Mouse (Mus musculus): ENCODE results near the gene Gm9376. TPM values are rescaled to one million over a fixed set of nuclear protein-coding genes. Genes with fewer than 3 reads are reported as not detected.

The Gm9376 gene
- polyA plus RNA-seq, 1 experiment from 2014 or later, result not detected

GRCm38 (mm10) chr14:118272594-118273555 is 6.1 kb downstream of the Gm9376 start:
- Histone ChIP-seq H3K36me3 (ENCODE audit: control insufficient read depth, insufficient read depth, low read length) (no peaks in the 10 kb centered on the region), H3K9ac (ENCODE audit: low read length) (no peak overlapping the region), H3K9me3 (replicated peaks; ENCODE audit: control insufficient read depth, low read length) (no peaks in the 10 kb centered on the region), H3K4me3 (ENCODE audit: low read depth, low read length) (no peak overlapping the region), H3K27me3 (replicated peaks; ENCODE audit: control insufficient read depth, insufficient read depth, low read length) (no peaks in the 10 kb centered on the region), H3K4me2 (ENCODE audit: low read length) (no peak overlapping the region), H3K27ac (ENCODE audit: low read depth, low read length) (no peak overlapping the region), H3K4me1 (ENCODE audit: control insufficient read depth, insufficient read depth, low read length) (no peaks in the 10 kb centered on the region)
- DNase-seq (ENCODE audit: low spot score) (no peak), ATAC-seq (no peak)
- 84% methylated on average over 6 of the region's 6 CpGs for WGBS

GRCm38 (mm10) chr14:118277704-118278498 is 11.1 kb downstream of the Gm9376 start:
- no peak overlapping the region for H3K27ac ChIP-seq (ENCODE audit: low read depth, low read length)
- no peak overlapping the region for H3K4me2 ChIP-seq (ENCODE audit: low read length)
- ATAC-seq, result no peak
- no peaks in the 10 kb centered on the region for H3K27me3 ChIP-seq (replicated peaks; ENCODE audit: control insufficient read depth, insufficient read depth, low read length)
- H3K9ac ChIP-seq (ENCODE audit: low read length), result no peak overlapping the region
- peaks cover 8% of the 10 kb centered on the region; the same call in 1 of the 2 replicates for H3K9me3 ChIP-seq (replicated peaks; ENCODE audit: control insufficient read depth, low read length)
- no peak for DNase-seq (ENCODE audit: low spot score)
- H3K4me1 ChIP-seq (ENCODE audit: control insufficient read depth, insufficient read depth, low read length), result no peaks in the 10 kb centered on the region
- no peak overlapping the region for H3K4me3 ChIP-seq (ENCODE audit: low read depth, low read length)
- WGBS, result 89% methylated on average over 7 of the region's 7 CpGs
- H3K36me3 ChIP-seq (ENCODE audit: control insufficient read depth, insufficient read depth, low read length), result no peaks in the 10 kb centered on the region

GRCm38 (mm10) chr14:118282272-118282671 is 15.5 kb downstream of the Gm9376 start:
- ATAC-seq (no peak), DNase-seq (ENCODE audit: low spot score) (no peak)
- Histone ChIP-seq H3K9me3 (replicated peaks; ENCODE audit: control insufficient read depth, low read length) (peaks cover 8% of the 10 kb centered on the region; the same call in 1 of the 2 replicates), H3K36me3 (ENCODE audit: control insufficient read depth, insufficient read depth, low read length) (no peaks in the 10 kb centered on the region), H3K4me2 (ENCODE audit: low read length) (no peak overlapping the region), H3K4me1 (ENCODE audit: control insufficient read depth, insufficient read depth, low read length) (no peaks in the 10 kb centered on the region), H3K27me3 (replicated peaks; ENCODE audit: control insufficient read depth, insufficient read depth, low read length) (no peaks in the 10 kb centered on the region), H3K4me3 (ENCODE audit: low read depth, low read length) (no peak overlapping the region), H3K27ac (ENCODE audit: low read depth, low read length) (no peak overlapping the region), H3K9ac (ENCODE audit: low read length) (no peak overlapping the region)
- WGBS, result 87% methylated on average over 3 of the region's 3 CpGs

GRCm38 (mm10) chr14:118282917-118283316 is 16.2 kb downstream of the Gm9376 start:
- H3K36me3 ChIP-seq (ENCODE audit: control insufficient read depth, insufficient read depth, low read length), result no peaks in the 10 kb centered on the region
- ATAC-seq (no peak), DNase-seq (ENCODE audit: low spot score) (no peak)
- WGBS, result 66% methylated on average over 14 of the region's 14 CpGs
- no peak overlapping the region for H3K9ac ChIP-seq (ENCODE audit: low read length)
- H3K27me3 ChIP-seq (replicated peaks; ENCODE audit: control insufficient read depth, insufficient read depth, low read length), result no peaks in the 10 kb centered on the region
- H3K4me3 ChIP-seq (ENCODE audit: low read depth, low read length), result no peak overlapping the region
- H3K27ac ChIP-seq (ENCODE audit: low read depth, low read length), result no peak overlapping the region
- no peak overlapping the region for H3K4me2 ChIP-seq (ENCODE audit: low read length)
- peaks cover 8% of the 10 kb centered on the region; the same call in 1 of the 2 replicates for H3K9me3 ChIP-seq (replicated peaks; ENCODE audit: control insufficient read depth, low read length)
- no peaks in the 10 kb centered on the region for H3K4me1 ChIP-seq (ENCODE audit: control insufficient read depth, insufficient read depth, low read length)

- Histone ChIP-seq H3K27me3 (replicated peaks; ENCODE audit: control insufficient read depth, insufficient read depth, low read length) (no peaks in the 10 kb centered on the region), H3K9ac (ENCODE audit: low read length) (no peak overlapping the region), H3K4me2 (ENCODE audit: low read length) (no peak overlapping the region), H3K27ac (ENCODE audit: low read depth, low read length) (no peak overlapping the region), H3K4me1 (ENCODE audit: control insufficient read depth, insufficient read depth, low read length) (no peaks in the 10 kb centered on the region), H3K36me3 (ENCODE audit: control insufficient read depth, insufficient read depth, low read length) (no peaks in the 10 kb centered on the region), H3K4me3 (ENCODE audit: low read depth, low read length) (no peak overlapping the region), H3K9me3 (replicated peaks; ENCODE audit: control insufficient read depth, low read length) (no peaks in the 10 kb centered on the region)
- 88% methylated on average over 2 of the region's 2 CpGs for WGBS
- DNase-seq (ENCODE audit: low spot score) (no peak), ATAC-seq (no peak)
Observed at GRCm38 (mm10) chr14:118286096-118286495, 19.3 kb downstream of the Gm9376 start.

- no peak overlapping the region for H3K4me2 ChIP-seq (ENCODE audit: low read length)
- 80% methylated on average over 8 of the region's 8 CpGs for WGBS
- H3K4me1 ChIP-seq (ENCODE audit: control insufficient read depth, insufficient read depth, low read length), result no peaks in the 10 kb centered on the region
- no peak for ATAC-seq
- no peaks in the 10 kb centered on the region for H3K36me3 ChIP-seq (ENCODE audit: control insufficient read depth, insufficient read depth, low read length)
- no peak overlapping the region for H3K9ac ChIP-seq (ENCODE audit: low read length)
- H3K27me3 ChIP-seq (replicated peaks; ENCODE audit: control insufficient read depth, insufficient read depth, low read length), result no peaks in the 10 kb centered on the region
- H3K9me3 ChIP-seq (replicated peaks; ENCODE audit: control insufficient read depth, low read length), result no peaks in the 10 kb centered on the region
- H3K27ac ChIP-seq (ENCODE audit: low read depth, low read length), result no peak overlapping the region
- DNase-seq (ENCODE audit: low spot score), result peak; percentile 17
- H3K4me3 ChIP-seq (ENCODE audit: low read depth, low read length), result no peak overlapping the region
Observed at GRCm38 (mm10) chr14:118289133-118289532, 22.4 kb downstream of the Gm9376 start.

- ATAC-seq (no peak), DNase-seq (ENCODE audit: low spot score) (no peak)
- Histone ChIP-seq H3K36me3 (ENCODE audit: control insufficient read depth, insufficient read depth, low read length) (no peaks in the 10 kb centered on the region), H3K4me1 (ENCODE audit: control insufficient read depth, insufficient read depth, low read length) (no peaks in the 10 kb centered on the region), H3K4me3 (ENCODE audit: low read depth, low read length) (no peak overlapping the region), H3K27me3 (replicated peaks; ENCODE audit: control insufficient read depth, insufficient read depth, low read length) (no peaks in the 10 kb centered on the region), H3K9me3 (replicated peaks; ENCODE audit: control insufficient read depth, low read length) (no peaks in the 10 kb centered on the region), H3K27ac (ENCODE audit: low read depth, low read length) (no peak overlapping the region), H3K9ac (ENCODE audit: low read length) (no peak overlapping the region), H3K4me2 (ENCODE audit: low read length) (no peak overlapping the region)
- 96% methylated on average over 6 of the region's 6 CpGs for WGBS
Observed at GRCm38 (mm10) chr14:118290009-118290408, 23.2 kb downstream of the Gm9376 start.

- ATAC-seq (no peak), DNase-seq (ENCODE audit: low spot score) (no peak)
- no peak overlapping the region for H3K27ac ChIP-seq (ENCODE audit: low read depth, low read length)
- H3K9ac ChIP-seq (ENCODE audit: low read length), result no peak overlapping the region
- H3K27me3 ChIP-seq (replicated peaks; ENCODE audit: control insufficient read depth, insufficient read depth, low read length), result no peaks in the 10 kb centered on the region
- no peaks in the 10 kb centered on the region for H3K36me3 ChIP-seq (ENCODE audit: control insufficient read depth, insufficient read depth, low read length)
- H3K9me3 ChIP-seq (replicated peaks; ENCODE audit: control insufficient read depth, low read length), result no peaks in the 10 kb centered on the region
- 84% methylated on average over 14 of the region's 14 CpGs for WGBS
- H3K4me1 ChIP-seq (ENCODE audit: control insufficient read depth, insufficient read depth, low read length), result peaks cover 7% of the 10 kb centered on the region
- H3K4me2 ChIP-seq (ENCODE audit: low read length), result no peak overlapping the region
- no peak overlapping the region for H3K4me3 ChIP-seq (ENCODE audit: low read depth, low read length)
Observed at GRCm38 (mm10) chr14:118302606-118303005, 35.8 kb downstream of the Gm9376 start.

All from forebrain, embryonic 14.5 days (tissue).